Mouse (Mus musculus): ENCODE measurements around the gene AY074887. TPM values are rescaled to one million over a fixed set of nuclear protein-coding genes. Genes with fewer than 3 reads are reported as not detected.

Gene AY074887
- 0.18 TPM in 1 of 2 replicates, not detected in the other for polyA plus RNA-seq (2012; rRNA removed; ENCODE audit: low replicate concordance)

DNA sequence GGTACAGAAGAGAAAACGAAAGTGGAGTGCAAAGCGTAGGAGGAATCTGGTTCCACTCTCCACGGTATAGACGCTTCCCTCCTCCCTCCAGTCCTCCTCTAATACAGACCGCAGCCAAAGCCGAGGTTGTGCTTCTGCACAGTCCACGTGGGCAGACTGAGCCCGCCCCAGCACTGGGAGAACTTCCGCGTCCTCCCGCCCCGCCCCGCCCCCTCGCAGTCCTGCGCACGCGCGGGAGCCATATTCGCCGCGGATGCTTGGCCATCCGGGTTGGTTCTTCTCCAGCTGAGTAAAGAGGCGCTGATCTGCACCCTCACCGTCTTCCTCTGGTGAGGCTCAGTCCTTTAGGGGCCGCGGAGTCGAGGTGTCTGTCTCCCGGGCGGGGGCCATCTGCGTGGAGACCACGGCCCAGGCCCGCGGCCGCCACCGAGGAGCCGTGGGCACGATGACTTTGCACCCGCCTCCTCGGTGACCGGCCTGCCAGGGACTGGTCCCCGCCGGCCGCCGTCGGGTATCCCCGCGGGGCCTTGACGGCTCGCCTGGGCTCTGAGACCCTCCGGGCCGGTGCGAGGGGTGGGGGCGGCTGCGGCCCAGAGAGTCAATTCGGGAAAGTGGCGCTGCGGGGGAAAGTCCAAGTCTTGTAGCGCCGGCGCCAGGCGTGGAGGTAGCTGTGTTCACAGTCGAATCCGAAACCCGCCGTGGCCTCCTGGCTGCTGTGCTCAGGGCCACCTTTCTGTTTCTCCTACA lies at the start of gene AY074887, which contains the start of gene Psma4:
AY074887 (minus strand) TSS at position 424 of the 747 bp plus-strand sequence.
Psma4 (plus strand) TSS at position 216 of the 747 bp plus-strand sequence.

DNA sequence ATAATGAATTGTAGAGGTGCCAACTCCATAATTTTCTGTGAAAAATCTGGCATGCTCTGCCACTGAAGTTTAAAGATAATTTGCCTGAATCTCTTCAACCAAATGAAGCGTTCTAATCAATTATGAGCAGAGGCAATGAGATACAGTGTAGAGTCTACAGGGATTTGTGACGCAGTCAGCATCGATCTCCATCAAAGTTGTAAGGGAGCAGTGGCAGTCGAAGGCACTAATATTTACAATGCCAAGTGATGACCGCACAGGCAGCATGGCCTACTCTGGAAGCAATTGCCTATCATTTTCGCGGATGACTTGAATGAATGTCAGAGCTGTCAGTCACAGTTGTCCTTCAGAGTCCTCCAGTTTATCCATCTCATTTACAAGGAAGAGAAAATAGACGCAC lies 29.9 kb upstream of the AY074887 start, which contains the start of gene Chrna5:
Chrna5 (plus strand) TSS at position 207 of the 400 bp plus-strand sequence.

DNA sequence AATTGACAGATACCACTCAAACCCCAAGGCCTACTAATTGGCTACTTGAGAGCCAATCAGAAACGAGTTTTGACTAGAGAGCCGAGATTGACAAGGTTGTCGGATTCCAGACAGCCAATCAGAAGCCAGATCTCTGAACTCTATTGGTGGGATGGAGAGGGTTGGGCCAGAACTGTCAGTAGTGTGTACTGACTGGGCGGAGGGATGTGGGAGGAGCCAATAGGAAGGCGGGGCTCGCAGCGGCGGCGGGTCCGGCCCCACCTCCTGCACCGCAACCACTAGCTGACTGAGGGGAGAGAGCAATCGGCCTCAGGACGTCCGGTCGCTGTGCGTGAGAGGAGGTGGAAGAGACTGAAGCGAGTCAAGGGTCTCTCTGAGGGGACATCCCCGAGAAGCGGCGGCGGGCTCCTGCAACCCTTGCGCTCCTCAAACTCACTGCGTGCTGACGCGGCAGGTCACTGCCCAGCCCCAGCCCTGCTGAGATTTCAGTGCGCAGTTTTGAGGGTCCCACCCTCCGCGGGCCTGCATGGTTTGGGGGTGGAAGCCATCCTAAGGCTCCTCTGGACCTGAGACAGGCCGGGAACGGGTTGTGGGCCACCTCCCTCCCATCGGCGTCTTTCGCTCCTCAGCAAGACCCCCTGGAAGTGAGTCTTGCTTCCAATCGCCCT lies 33.7 kb downstream of the AY074887 start, which contains the start of gene Hykk:
Hykk (plus strand) TSS at position 274 of the 668 bp plus-strand sequence.

Other genes starting within 250 kb of the AY074887 start
- 37.8 and 40.8 TPM in 2 replicates for gene Wdr61, start 216.5 kb downstream of the AY074887 start, polyA plus RNA-seq (2012; rRNA removed; ENCODE audit: low replicate concordance)
- 24.4 TPM in 1 of 2 replicates, not detected in the other for gene Crabp1, start 186.2 kb downstream of the AY074887 start, polyA plus RNA-seq (2012; rRNA removed; ENCODE audit: low replicate concordance)
- gene Ireb2, start 87.2 kb downstream of the AY074887 start, polyA plus RNA-seq (2012; rRNA removed; ENCODE audit: low replicate concordance), result 7.9 and 9.6 TPM in 2 replicates
- 2.4 and 2.7 TPM in 2 replicates for gene Hykk, start 33.7 kb downstream of the AY074887 start, polyA plus RNA-seq (2012; rRNA removed; ENCODE audit: low replicate concordance)
- 86.7 and 96.8 TPM in 2 replicates for gene Psma4, start 208 bp downstream of the AY074887 start, polyA plus RNA-seq (2012; rRNA removed; ENCODE audit: low replicate concordance)
- gene Chrna5, start 29.9 kb upstream of the AY074887 start, polyA plus RNA-seq (2012; rRNA removed; ENCODE audit: low replicate concordance), result 0.10 TPM in 1 of 2 replicates, not detected in the other
- not detected in 2 replicates for gene Chrna3, start 75.6 kb upstream of the AY074887 start, polyA plus RNA-seq (2012; rRNA removed; ENCODE audit: low replicate concordance)
- 0.51 TPM in 1 of 2 replicates, not detected in the other for gene Chrnb4, start 97.8 kb upstream of the AY074887 start, polyA plus RNA-seq (2012; rRNA removed; ENCODE audit: low replicate concordance)
- 10.2 and 14.8 TPM in 2 replicates for gene Ube2q2, start 197.9 kb upstream of the AY074887 start, polyA plus RNA-seq (2012; rRNA removed; ENCODE audit: low replicate concordance)